Mouse (Mus musculus): Measurements from ENCODE around the gene Psrc1. TPM values are rescaled to one million over a fixed set of nuclear protein-coding genes. Genes with fewer than 3 reads are reported as not detected.

Gene Psrc1
- total RNA-seq, 1 experiment from 2014 or later: 27.6 TPM

GRCm38 (mm10) chr3:108380695-108381094, 2.9 kb upstream of the Psrc1 start:
- no peak for ATAC-seq (replicated peaks in 1 of 2; ENCODE audit: insufficient read depth in 1 of 2, low FRiP score in 2 of 2, low TSS enrichment in 1 of 2, low read depth in 1 of 2, poor library complexity in 2 of 2, severe bottlenecking in 2 of 2)

GRCm38 (mm10) chr3:108381945-108382875, 1.4 kb upstream of the Psrc1 start:
- ATAC-seq (replicated peaks in 1 of 2; ENCODE audit: insufficient read depth in 1 of 2, low FRiP score in 2 of 2, low TSS enrichment in 1 of 2, low read depth in 1 of 2, poor library complexity in 2 of 2, severe bottlenecking in 2 of 2): no peak

GRCm38 (mm10) chr3:108384425-108384824, 786 bp downstream of the Psrc1 start:
- ATAC-seq (replicated peaks in 1 of 2; ENCODE audit: insufficient read depth in 1 of 2, low FRiP score in 2 of 2, low TSS enrichment in 1 of 2, low read depth in 1 of 2, poor library complexity in 2 of 2, severe bottlenecking in 2 of 2): no peak

- ATAC-seq (replicated peaks in 1 of 2; ENCODE audit: insufficient read depth in 1 of 2, low FRiP score in 2 of 2, low TSS enrichment in 1 of 2, low read depth in 1 of 2, poor library complexity in 2 of 2, severe bottlenecking in 2 of 2): no peak
Measured at GRCm38 (mm10) chr3:108386186-108386585, 2.5 kb downstream of the Psrc1 start.

- peak; percentile 95 to 98 for ATAC-seq (replicated peaks in 1 of 2; ENCODE audit: insufficient read depth in 1 of 2, low FRiP score in 2 of 2, low TSS enrichment in 1 of 2, low read depth in 1 of 2, poor library complexity in 2 of 2, severe bottlenecking in 2 of 2)
Measured at GRCm38 (mm10) chr3:108389111-108389545, 5.5 kb downstream of the Psrc1 start.

- ATAC-seq (replicated peaks in 1 of 2; ENCODE audit: insufficient read depth in 1 of 2, low FRiP score in 2 of 2, low TSS enrichment in 1 of 2, low read depth in 1 of 2, poor library complexity in 2 of 2, severe bottlenecking in 2 of 2): no peak
Measured at GRCm38 (mm10) chr3:108392299-108392698, 8.7 kb downstream of the Psrc1 start.

- ATAC-seq (replicated peaks in 1 of 2; ENCODE audit: insufficient read depth in 1 of 2, low FRiP score in 2 of 2, low TSS enrichment in 1 of 2, low read depth in 1 of 2, poor library complexity in 2 of 2, severe bottlenecking in 2 of 2): no peak
Measured at GRCm38 (mm10) chr3:108392793-108393192, 9.2 kb downstream of the Psrc1 start.

- no peak for ATAC-seq (replicated peaks in 1 of 2; ENCODE audit: insufficient read depth in 1 of 2, low FRiP score in 2 of 2, low TSS enrichment in 1 of 2, low read depth in 1 of 2, poor library complexity in 2 of 2, severe bottlenecking in 2 of 2)
Measured at GRCm38 (mm10) chr3:108398281-108398680, 14.6 kb downstream of the Psrc1 start.

- ATAC-seq (replicated peaks in 1 of 2; ENCODE audit: insufficient read depth in 1 of 2, low FRiP score in 2 of 2, low TSS enrichment in 1 of 2, low read depth in 1 of 2, poor library complexity in 2 of 2, severe bottlenecking in 2 of 2): no peak
Measured at GRCm38 (mm10) chr3:108400442-108400841, 16.8 kb downstream of the Psrc1 start.

GRCm38 (mm10) chr3:108401692-108402527, 18.3 kb downstream of the Psrc1 start:
- ATAC-seq (replicated peaks in 1 of 2; ENCODE audit: insufficient read depth in 1 of 2, low FRiP score in 2 of 2, low TSS enrichment in 1 of 2, low read depth in 1 of 2, poor library complexity in 2 of 2, severe bottlenecking in 2 of 2): peak; percentile 99

- no peak for ATAC-seq (replicated peaks in 1 of 2; ENCODE audit: insufficient read depth in 1 of 2, low FRiP score in 2 of 2, low TSS enrichment in 1 of 2, low read depth in 1 of 2, poor library complexity in 2 of 2, severe bottlenecking in 2 of 2)
Measured at GRCm38 (mm10) chr3:108402528-108402920, 18.9 kb downstream of the Psrc1 start.

GRCm38 (mm10) chr3:108405536-108406305, 22.1 kb downstream of the Psrc1 start:
- no peak for ATAC-seq (replicated peaks in 1 of 2; ENCODE audit: insufficient read depth in 1 of 2, low FRiP score in 2 of 2, low TSS enrichment in 1 of 2, low read depth in 1 of 2, poor library complexity in 2 of 2, severe bottlenecking in 2 of 2)

GRCm38 (mm10) chr3:108406306-108406885, 22.8 kb downstream of the Psrc1 start:
- ATAC-seq (replicated peaks in 1 of 2; ENCODE audit: insufficient read depth in 1 of 2, low FRiP score in 2 of 2, low TSS enrichment in 1 of 2, low read depth in 1 of 2, poor library complexity in 2 of 2, severe bottlenecking in 2 of 2): no peak

GRCm38 (mm10) chr3:108408517-108409008, 24.9 kb downstream of the Psrc1 start:
- ATAC-seq (replicated peaks in 1 of 2; ENCODE audit: insufficient read depth in 1 of 2, low FRiP score in 2 of 2, low TSS enrichment in 1 of 2, low read depth in 1 of 2, poor library complexity in 2 of 2, severe bottlenecking in 2 of 2): no peak

- no peak for ATAC-seq (replicated peaks in 1 of 2; ENCODE audit: insufficient read depth in 1 of 2, low FRiP score in 2 of 2, low TSS enrichment in 1 of 2, low read depth in 1 of 2, poor library complexity in 2 of 2, severe bottlenecking in 2 of 2)
Measured at GRCm38 (mm10) chr3:108409656-108410358, 26.2 kb downstream of the Psrc1 start.

- ATAC-seq (replicated peaks in 1 of 2; ENCODE audit: insufficient read depth in 1 of 2, low FRiP score in 2 of 2, low TSS enrichment in 1 of 2, low read depth in 1 of 2, poor library complexity in 2 of 2, severe bottlenecking in 2 of 2): no peak
Measured at GRCm38 (mm10) chr3:108410359-108410714, 26.7 kb downstream of the Psrc1 start.

Data from hematopoietic stem cell, adult 5-6 weeks (primary cell).